Mouse (Mus musculus) thymus, postnatal 10 days (tissue): ENCODE measurements around the gene Socs7.

Source experiments
- DNase-seq, 2 experiments: peaks; one replicate each; pipeline ENCODE4 v3.0.0; 2021; ENCODE audit warnings: low spot score in 2 of 2

The Socs7 gene

DNA sequence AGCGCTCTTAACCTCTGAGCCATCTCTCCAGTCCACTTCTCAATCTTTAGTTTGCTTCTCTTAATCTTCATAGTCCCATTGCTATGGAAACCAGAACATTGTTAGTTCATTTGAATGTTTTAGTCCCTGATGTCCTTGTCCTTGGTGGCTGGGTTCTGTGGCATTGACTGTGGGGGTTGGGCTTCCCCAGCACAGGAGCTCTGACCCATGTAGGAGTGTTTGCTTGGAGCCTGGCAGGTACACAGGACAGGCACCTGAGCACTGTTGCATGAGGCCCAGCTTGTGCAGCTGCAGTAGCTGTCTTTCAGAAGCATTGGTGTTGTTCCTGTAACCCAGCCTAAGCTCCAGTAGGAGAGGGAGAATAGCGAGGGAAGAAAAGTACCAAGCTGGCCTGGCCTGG is 25.5 kb downstream of the Socs7 start:
- DNase-seq: no peak

DNA sequence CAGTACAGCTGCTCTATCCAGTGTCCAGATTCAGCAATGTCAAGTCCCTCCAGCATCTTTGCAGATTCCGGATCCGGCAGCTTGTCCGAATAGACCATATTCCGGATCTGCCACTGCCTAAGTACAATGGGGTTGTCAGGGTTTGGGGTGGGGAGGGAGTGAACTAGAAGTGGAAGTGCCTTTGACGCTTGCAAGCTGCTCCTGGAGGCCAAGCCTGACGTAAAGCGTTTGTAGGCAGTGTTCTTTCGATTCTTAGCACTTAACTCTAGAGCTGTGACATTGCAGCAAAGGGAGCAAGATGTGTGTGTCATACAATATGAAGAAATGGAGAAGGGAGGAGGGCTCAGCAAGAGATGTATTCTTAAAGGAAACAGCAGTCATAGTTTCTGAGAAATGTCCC is 26.8 kb downstream of the Socs7 start:
- DNase-seq: no peak

DNA sequence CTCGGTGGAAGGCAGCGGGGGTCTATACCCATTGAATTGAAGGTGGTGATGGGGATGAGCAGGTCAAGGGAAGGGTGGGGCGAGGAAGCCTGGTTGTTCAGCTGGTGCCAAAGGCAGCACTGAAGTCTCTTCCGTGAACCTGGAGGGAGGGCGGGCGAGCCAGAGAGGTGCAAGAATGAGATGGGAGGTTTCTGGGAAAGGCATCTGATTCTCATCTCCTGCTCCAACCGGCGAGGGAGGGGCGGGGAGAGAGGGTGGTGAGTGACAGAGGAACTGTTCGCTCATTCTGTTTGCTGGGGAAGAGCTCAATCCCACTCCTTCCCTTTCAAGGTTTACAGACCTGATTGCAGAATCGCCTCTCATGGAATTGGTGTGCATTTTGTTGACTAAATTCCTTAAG is 31.3 kb downstream of the Socs7 start:
- no peak for DNase-seq

DNA sequence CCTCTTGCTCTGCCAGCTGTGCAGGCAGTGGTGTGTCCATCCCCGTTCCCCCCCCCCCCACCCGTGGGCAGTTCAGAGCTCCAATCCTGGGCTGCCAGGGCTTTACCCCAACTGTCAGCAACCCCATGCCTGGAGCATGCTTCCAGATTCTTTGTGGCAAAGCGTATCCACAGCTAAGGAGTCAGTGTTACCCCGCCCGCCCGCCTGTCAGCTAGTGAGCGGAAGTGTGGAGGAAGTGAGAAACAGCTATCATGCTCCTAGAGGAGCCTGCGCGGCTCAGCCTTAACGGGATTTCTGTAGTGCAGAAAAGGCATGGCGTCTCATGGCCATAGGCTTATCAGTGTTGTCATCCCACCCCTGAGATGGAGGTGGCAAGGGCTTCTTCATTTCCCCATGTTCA is 31.8 kb downstream of the Socs7 start:
- no peak for DNase-seq

DNA sequence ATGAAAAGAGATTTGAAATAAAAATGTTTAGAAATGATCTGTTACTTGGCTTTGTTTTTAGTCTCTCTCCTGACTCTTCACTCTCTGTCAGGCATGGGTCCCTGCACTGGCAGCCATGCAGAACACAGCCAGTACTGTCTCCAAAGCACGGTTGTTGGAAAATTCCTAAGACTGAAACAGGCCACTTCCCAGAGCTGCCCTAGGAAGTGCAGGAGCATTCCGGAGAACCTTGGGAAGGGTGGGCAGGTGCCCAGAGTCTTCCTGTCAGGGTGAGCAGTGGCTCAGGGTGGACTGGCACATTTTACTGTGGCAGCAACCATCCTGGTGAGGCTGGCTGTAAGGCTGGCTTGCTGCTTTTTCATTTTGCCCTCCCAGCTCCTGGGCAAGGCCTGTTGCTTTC is 36.2 kb downstream of the Socs7 start:
- no peak for DNase-seq

DNA sequence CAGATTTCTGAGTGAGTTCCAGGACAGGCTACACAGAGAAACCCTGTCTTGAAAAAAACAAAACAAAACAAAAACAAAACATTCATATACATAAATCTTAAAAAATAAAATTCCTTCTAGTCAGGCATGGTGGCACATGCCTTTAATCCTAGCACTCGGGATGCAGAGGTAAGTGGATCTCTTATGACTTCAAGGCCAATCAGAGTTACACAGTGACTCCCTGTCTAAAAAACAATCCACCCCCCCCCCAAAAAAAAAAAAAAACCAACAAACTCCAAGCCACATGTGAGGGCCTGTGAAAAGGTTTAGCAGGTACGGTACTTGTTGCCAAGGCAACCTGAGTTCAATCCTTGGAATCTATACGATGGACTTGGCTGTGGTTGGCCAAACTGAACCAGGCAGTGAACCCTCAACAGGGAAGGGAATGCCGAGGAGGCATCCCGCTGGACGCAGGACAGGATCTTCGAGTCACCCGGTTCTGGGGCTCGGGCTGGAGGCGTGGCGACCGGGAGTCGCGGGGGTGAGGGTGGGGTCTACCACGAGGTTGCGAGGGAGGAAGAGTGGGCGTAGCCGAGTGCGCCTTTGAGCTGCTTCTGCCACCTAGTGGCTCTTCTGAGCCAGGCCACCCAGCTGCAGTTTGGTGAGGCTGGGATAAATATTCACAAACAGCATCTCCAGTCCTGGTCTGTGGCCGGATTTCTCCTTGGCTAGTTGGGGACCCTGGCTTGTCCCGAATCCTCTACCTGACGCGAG is 37.8 kb downstream of the Socs7 start:
- DNase-seq: peak; percentile 76 to 78

DNA sequence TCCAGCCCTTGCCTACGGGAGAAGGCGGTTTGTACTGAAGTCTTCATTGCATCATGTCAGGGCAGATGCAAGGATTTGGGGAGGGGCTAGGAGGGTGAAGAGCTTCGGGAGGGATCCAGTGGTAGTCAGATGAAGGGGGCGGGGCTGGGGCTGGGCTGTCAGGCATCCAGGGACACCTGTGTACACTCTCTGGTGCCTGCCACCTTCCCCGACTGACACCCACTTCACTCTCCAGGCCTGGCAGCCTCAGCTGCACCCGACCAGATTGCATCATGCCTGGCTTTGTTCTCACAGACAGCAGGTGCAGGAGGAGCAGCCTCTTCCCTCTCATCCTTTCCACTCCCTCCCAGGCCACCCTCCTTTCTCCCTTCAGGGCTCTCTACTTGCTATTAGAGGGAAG is 38.7 kb downstream of the Socs7 start:
- DNase-seq: peak; percentile 62 to 76

DNA sequence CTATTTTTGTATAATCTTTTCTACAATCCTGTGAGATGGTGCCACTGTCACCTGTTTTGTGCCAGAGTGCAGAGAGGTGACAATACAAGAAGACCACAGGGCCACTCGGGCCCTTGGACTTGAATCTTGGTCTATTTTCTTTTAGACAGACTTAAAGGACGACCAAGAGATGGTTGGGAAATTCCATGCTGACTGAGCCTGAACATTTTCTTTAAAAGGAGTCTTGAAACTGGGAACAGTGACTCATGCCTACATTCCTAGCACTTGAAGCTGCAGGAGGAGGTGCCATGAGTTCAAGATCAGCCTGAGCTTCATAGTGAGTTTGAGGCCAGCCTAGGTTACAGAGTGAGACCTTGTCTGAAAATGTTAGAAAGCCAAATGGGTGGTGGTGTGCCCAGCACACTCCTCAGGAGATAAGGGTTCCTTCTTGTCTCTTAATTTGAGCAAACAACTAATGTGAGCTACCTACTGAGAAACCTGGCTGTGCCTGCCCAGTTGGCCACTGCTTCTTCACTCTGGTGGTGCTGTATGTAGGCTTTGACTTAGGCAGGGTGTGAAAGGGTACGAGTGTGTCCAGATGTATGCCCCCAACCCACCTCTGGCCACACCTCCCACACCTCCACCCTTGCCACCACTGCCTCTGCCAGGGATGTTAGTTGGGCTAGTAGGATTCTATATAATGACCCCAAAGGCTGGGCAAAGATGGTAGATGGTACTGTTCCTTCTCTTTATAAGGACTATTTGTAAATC is 39.5 kb downstream of the Socs7 start:
- DNase-seq: no peak

DNA sequence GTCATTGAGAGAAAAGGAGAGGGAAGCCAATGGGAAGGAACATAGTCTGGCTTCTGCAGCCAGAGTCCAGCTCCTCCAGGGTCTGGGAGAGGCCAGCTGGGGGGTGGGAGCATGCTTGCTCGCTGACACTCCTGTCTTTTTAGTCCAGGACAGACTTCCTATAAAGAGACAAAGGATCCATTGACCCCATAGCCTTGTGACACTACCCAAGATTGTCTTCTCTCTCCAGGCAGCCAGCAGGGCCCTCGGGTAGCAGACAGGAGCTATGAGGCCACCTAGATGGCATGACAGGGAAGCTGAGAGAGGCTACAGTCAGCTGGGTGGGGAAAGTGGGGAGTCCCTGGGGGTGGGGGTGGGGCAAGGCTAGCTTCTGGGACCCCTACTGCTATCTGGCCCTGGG is 40.4 kb downstream of the Socs7 start:
- DNase-seq: no peak

DNA sequence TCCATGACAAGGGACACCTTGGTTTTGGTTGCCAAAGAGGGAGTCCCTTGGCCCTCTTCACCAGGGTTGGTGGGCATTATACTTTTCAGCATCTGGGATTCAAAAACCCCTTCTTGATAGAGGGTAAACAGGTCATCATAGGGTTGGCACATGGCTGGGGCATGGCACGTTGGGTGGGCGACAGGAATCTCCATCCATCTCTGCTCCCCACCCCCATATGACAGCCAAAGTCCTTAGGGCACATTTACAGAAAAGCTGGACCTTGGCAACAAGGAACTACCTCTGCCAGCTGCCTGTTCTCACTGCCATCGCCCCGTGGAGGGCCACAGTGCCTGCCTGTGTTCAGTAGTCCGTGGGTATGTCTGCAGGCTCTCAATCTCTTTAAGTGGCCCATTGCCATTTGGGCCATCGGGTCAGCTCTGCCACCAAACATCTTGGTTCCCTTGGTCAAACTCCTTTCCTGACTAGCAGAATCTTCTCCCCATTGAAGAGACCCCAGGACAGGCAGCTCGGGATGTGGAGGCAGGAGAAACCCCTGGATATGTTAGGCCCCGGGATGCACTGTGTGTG is 41.3 kb downstream of the Socs7 start:
- DNase-seq: no peak

DNA sequence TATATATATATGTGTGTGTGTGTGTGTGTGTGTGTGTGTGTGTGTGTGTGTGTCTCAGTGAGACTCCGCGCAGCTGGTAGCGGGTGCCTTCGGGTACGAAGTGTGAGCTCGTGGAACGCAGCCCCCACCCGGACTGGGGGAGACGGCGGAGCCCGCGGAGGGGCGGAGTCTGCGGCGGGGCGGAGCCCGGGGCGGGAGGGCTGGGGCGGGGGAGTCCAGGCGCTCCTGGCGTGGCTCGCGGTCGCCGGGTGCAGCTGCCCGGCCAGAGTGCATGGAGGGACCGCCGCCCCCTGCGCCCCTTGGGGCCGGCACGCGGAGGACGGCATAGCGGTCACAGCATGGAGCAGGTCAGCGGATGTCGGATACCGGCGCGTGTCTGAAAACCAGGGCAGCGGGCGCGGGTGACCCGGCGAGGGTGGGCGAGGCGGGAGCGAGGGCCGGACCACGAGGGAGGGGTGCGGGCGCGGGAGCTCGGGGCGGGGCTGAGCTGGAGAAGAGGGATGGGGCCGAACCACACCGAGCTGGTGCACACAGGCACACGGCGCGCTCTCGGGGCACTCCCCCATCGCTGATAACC is 41.9 kb downstream of the Socs7 start:
- DNase-seq: peak; percentile 42 to 55

DNA sequence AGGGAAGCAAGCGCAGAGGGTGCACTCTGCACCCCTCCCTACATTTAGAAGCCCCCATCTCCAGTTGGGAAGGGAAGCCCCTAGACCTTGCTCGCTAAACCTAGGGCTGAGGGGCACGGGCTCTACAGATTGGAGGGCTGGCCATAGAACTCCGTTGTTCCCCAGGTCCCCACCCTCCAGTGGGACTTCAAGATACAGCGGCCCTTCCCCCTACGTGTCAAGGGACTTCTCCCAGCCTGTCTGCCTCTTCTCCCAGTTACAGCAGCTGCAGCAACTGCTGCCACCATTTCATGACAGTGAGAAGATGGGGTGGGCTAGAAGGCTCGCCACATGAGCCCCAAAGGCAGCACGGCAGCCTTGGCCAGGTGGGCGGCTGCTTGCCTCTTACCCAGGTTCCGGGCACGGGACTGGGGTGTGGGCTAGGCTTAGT is 42.4 kb downstream of the Socs7 start:
- DNase-seq: no peak

DNA sequence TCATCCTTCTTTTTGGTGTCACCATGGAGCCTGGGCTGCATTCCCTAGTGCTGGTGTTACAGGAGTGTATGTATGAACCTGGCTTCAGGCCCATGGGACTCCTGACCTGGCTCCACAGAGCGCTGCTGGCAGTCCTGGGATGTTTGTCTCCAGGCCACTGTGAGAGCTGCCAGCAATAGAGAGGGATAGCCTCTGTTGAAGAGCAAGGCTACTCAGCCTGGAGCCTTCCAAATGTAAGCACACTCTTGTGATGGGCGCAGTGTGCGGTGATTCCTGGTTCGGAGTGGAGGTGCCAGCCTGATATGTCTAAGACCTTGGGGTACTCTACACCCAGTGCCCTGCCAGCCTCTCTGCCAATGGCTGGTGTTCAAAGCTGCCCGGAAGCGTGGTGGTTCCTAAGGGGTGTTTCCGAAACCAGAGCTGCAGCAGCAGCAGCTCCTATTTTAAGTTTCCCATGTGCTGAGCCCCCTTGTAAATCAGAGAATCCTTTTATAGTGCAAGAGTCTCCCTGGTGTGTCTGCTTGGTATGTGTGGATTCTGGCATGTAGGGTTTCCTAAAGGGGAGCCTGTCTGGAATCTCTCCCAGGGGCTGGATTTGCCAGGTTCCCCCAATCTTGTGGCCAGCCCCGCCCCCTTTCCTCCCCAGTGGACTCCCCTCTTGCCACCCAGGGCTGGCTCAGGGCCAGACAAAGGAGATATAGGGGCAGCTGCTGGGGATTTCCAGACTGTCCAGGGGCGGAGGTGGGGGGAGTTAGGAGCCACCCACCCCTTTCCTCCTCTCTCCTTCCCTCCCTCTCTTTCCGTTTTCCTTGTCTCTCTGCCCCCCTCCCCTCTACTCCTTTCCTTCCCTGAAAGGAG is 44.0 kb downstream of the Socs7 start:
- no peak for DNase-seq

DNA sequence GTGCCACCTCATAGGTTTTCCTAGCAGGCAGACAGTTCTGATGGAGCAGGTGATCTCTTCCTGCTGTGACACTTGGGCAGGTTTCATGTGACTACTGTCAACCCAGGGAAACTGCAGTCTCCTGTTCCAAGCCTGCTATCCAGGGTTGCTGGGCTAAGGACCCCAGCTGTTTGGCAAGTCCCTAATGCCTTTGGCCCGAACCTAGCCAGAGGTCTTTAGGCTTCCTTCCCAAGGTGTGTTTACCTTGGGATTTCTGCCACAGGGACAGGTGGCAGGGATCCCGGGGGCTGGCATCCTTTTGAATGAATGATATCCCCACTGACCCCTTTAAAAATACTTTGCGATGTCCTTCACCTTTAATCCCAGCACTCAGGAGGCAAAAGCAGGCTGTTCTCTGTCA is 45.1 kb downstream of the Socs7 start:
- no peak for DNase-seq

DNA sequence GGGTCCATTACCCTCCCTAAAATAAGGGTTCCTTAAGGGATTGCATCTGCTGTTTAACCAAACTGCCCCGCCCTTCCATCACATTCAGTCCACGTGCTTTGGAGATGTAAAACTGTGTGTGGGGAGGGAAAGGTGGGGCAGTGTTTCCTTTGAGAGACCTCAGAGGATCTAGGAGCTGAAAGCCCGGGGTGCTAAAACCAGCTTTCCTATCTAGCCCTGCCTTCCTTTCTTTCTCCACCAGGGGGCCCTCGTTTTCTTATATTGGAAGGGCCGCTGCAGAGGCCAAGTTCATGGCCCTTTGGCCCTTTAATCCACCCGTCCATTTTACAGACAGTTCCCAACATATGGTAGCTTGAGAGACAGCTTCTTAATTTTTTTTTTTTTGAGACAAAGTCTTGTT is 45.8 kb downstream of the Socs7 start:
- peak; percentile 55 to 80 for DNase-seq

DNA sequence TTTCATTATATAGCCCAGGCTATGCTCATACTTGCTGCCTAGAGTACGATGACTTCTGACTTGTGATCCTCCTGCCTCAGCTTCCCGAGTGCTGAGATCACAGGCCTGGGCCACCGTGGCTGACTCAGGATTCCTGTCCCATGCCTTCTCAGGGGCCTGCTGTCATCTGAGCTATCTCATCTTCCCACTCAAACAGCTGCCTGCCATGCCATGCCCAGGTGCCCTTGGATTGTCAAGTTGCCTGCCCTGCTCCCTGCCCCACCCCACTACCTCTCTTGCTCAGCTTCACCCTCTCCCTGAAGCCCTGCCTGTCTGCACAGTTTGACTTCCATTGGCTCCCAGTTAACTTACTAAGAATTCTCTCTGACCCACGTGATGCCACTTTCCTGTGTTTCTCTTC is 48.6 kb downstream of the Socs7 start:
- DNase-seq: no peak

DNA sequence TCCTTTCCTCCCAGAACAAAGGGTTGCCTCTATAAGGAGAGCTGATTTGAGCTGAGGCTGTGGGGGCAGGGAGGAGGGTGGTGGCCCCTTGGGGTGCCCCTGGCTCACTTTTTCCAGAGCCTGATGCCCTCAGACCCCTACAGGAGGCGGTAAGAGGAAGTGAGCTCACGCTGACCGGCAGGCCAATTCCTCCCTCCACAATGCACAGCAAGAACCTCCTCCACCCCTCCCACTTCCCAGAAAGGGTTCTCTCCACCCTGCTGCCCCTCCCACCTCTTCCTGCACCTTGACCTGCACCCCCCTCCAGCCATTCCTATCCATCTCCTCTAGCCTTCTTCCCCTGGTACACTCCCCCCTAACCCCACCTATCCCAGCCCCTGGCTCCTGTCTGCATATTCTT is 49.8 kb downstream of the Socs7 start:
- no peak for DNase-seq

DNA sequence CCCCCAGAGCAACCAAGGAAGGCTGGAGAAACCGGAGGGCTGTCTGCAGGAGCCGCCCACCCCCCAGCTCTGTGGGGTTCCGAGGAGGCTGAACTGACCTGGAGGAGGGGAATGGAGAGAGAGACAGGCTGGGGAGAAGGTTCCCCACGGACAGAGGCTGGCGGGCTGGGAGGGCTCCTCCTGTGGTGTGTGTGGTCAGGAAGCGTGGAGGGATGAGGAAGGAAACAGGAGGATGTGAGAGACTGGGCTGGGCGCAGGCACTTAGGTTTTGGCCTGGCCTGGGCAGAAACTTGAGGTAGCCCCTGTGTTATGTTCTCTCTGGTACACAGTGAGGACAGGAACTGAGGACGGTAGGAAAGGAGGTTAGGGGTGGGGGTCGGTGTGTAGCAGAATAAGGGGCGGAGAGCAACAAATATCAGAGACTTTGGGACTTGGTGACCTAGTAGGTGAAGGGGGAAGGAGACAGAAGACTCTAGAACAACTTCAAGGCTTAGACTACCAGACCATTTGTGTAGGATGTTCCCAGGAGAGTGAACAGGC is 50.5 kb downstream of the Socs7 start:
- no peak for DNase-seq

DNA sequence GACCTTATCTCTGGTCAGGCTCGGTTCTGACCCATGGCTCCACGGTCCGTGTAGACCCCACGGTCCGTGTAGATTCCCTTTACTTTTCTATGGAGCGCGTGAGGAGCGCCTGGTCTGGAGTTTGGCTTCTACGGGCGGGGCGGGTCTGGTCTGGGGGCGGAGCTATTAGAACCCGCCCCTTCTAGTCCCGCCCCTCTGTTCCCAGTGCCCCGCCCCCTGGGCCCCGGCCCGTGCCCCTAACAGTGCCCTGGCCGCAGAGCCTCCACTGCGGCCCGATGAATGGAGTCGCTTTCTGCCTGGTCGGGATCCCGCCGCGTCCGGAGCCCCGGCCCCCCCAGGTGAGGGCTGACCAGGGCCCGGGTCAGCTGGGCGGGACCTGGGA is 53.0 kb downstream of the Socs7 start, which contains the start of gene Arhgap23:
TSS of gene Arhgap23 (plus strand) at position 204 of the 382 bp plus-strand sequence.
- peak in 1 of 2 experiments; percentile 35 for DNase-seq

DNA sequence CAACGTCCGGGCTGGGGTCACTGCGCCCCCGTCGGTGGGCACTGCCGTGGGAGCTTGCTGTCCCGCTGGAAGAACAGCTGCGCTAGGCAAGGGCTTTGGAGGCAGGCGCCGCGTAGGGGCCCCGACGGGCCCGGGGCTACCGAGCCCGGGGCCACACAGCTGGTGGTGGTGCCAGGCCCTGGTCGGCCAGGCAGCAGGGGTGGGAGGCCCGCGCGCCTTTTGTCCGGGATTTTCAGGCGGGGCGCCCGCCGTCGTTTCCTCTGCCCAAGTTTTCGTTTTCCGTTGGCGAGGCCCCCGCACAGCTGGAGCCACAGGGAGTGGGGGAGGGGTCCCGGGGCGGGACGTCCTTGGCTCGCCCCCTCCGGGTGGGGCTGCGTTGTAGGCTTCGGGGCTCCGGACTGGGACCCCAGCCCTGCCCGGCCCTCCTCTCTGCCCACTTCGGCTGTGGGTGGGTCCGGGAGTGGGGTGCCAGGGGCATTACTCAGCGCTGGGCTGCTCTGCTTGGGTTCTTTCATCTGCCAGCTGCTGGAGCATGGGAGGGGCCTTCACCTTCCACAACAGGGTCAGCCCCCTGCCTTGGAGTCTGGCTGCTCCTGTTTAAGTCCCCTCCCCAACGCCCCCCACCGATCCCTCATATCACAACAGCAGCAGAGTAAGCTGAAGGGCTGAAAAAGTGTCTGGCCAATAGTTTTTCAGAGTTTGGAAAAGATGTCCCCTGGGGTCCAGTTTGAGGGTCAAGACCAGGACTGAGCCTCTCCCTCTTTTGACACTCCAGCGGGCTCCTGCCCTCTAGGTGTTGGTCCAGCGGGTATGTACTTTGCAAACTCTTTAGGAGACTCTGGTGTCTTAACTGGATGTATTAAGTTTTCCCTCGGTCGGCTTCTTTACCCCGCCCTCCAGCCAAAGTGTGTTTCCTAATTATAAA is 53.6 kb downstream of the Socs7 start:
- DNase-seq: peak; percentile 59 to 66
